Mouse (Mus musculus): ENCODE measurements around the gene Phlda2.

DNA sequence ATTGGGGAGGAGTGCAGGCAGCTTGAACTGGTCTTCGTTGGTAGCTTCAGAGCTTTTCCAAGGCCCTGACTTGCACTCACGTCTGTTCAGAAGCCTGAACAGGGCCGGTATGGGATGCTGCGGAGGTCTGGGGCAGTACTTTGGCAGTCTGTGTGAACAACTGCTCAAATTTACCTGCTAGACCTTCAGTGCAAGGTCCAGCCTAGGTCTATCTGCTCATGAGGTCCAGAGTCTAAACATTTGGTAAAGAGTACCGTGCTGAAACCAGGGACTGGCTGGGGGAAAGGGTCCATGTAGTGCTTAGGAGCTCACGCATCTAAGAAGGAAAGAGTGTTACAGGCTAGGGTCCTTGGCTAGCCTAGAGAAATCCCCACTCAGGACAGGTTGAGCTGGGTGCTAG lies 13.2 kb downstream of the Phlda2 start:
- TF ChIP-seq CTCF (IDR thresholded peaks at IDR 0.05; ENCODE audit: low read depth, low read length): no peak
- TF ChIP-seq GATA1 (IDR thresholded peaks at IDR 0.05; ENCODE audit: borderline replicate concordance, low read length): no peak
- no peak for TF ChIP-seq POLR2AphosphoS5 (IDR thresholded peaks at IDR 0.05; ENCODE audit: insufficient replicate concordance, low read depth, low read length)

All from G1E (cell line).